Mouse (Mus musculus): ENCODE results near the gene Gm49721. TPM values are rescaled to one million over a fixed set of nuclear protein-coding genes. Genes with fewer than 3 reads are reported as not detected.

The Gm49721 gene
- polyA plus RNA-seq, 1 experiment from 2014 or later: not detected

Other genes with a start within 250 kb of the Gm49721 start
- gene Ezr, start 196.1 kb upstream of the Gm49721 start, polyA plus RNA-seq (2016; fragmentation: Nextera tagmentation; extraction: Ambion mirVana): 67.9 and 72.4 TPM in 2 replicates
- 16.2 and 18.0 TPM in 2 replicates for gene Rsph3b, start 30.2 kb upstream of the Gm49721 start, polyA plus RNA-seq (2016; fragmentation: Nextera tagmentation; extraction: Ambion mirVana)
- 21.7 and 25.2 TPM in 2 replicates for gene Tagap1, start 17.7 kb upstream of the Gm49721 start, polyA plus RNA-seq (2016; fragmentation: Nextera tagmentation; extraction: Ambion mirVana)
- gene Rnaset2b, start 8.3 kb upstream of the Gm49721 start, polyA plus RNA-seq (2016; fragmentation: Nextera tagmentation; extraction: Ambion mirVana): 107 TPM in 2 replicates
- not detected in 2 replicates for gene Gm1604a, start 46.7 kb downstream of the Gm49721 start, polyA plus RNA-seq (2016; fragmentation: Nextera tagmentation; extraction: Ambion mirVana)
- gene Rps6ka2, start 191.2 kb downstream of the Gm49721 start, polyA plus RNA-seq (2016; fragmentation: Nextera tagmentation; extraction: Ambion mirVana): 5.1 and 5.3 TPM in 2 replicates

All from liver, embryonic 12.5 days (tissue).